Mouse (Mus musculus) bone marrow, adult 2 months (tissue): ENCODE results near the gene E130309D02Rik.

Experiments
- CTCF ChIP-seq: fragments of 200-500 bp; IDR thresholded peaks from 2 replicates; pipeline ENCODE4 v1.5.1; 2011; ENCODE audit warnings: low read length, control low read depth; ENCODE audit not compliant: control insufficient read depth, insufficient read depth
- POLR2A ChIP-seq: fragments of 200-500 bp; IDR thresholded peaks from 2 replicates; pipeline ENCODE4 v1.6.1; 2011; ENCODE audit warnings: low read depth, mild to moderate bottlenecking, control low read depth, low read length, borderline replicate concordance; ENCODE audit not compliant: control insufficient read depth

GRCm38 (mm10) chr5:143271642-143272041 is 43.5 kb downstream of the E130309D02Rik start:
- TF ChIP-seq CTCF: no peak
- no peak for TF ChIP-seq POLR2A
